Mouse (Mus musculus) lung, embryonic 14.5 days (tissue): Measurements from ENCODE around the gene Cdhr3. TPM values are rescaled to one million over a fixed set of nuclear protein-coding genes. Genes with fewer than 3 reads are reported as not detected.

Experiments used
- ATAC-seq: fragments of 200-750 bp; cut with Nextera tagmentation; 2 replicates; pipeline ENCODE4 v1.8.0; 2017; ENCODE audit warnings: mild to moderate bottlenecking, moderate TSS enrichment, moderate library complexity; ENCODE audit not compliant: insufficient read depth
- DNase-seq: peaks from one replicate; pipeline ENCODE4 v3.0.0-alpha.2; 2015
- H3K27ac ChIP-seq: fragments of 300-500 bp; sonication (generic); 2 replicates; pipeline ENCODE4 v1.5.1; 2014; ENCODE audit warnings: low read depth, mild to moderate bottlenecking, moderate library complexity
- H3K27me3 ChIP-seq: fragments of 300-500 bp; sonication (generic); 2 replicates; pipeline ENCODE4 v1.6.1; 2014; ENCODE audit warnings: low read length, control low read depth; ENCODE audit not compliant: insufficient read depth
- H3K36me3 ChIP-seq: fragments of 300-500 bp; sonication (generic); 2 replicates; pipeline ENCODE4 v1.6.1; 2014; ENCODE audit warnings: control low read depth; ENCODE audit not compliant: insufficient read depth
- H3K4me1 ChIP-seq: fragments of 300-500 bp; sonication (generic); 2 replicates; pipeline ENCODE4 v1.6.1; 2014; ENCODE audit warnings: antibody characterized with exemption, control low read depth; ENCODE audit not compliant: insufficient read depth
- H3K4me2 ChIP-seq: fragments of 300-500 bp; sonication (generic); 2 replicates; pipeline ENCODE4 v1.6.1; 2014; ENCODE audit warnings: mild to moderate bottlenecking
- H3K4me3 ChIP-seq: fragments of 300-500 bp; sonication (generic); 2 replicates; pipeline ENCODE4 v1.5.1; 2014; ENCODE audit warnings: low read depth, low read length
- H3K9ac ChIP-seq: fragments of 300-500 bp; sonication (generic); 2 replicates; pipeline ENCODE4 v1.6.1; 2014
- H3K9me3 ChIP-seq: fragments of 300-500 bp; sonication (generic); 2 replicates; pipeline ENCODE4 v1.6.1; 2016; ENCODE audit warnings: low read depth, low read length, control low read depth
- CTCF ChIP-seq: IDR thresholded peaks from 2 replicates; pipeline ENCODE4 v1.5.1; 2016; ENCODE audit warnings: antibody characterized with exemption, low read depth
- WGBS: fragments of 180-500 bp; shearing (Covaris S2); extraction: QIAGEN DNeasy Blood & Tissue Kit; methylation state at CpG from one replicate; pipeline ENCODE4 v1.1.7; 2014; 5-methylcytosine and 5-hydroxymethylcytosine counted together
- polyA plus RNA-seq: library from polyadenylated mRNA; unstranded; fragments of >200 nt; fragmentation: Nextera tagmentation; extraction: Ambion mirVana; gene quantifications from 2 replicates; pipeline ENCODE4 v1.2.1, GENCODE M21; 2014

Cdhr3 gene
- polyA plus RNA-seq, 1 experiment from 2014 or later: not detected

- H3K36me3 ChIP-seq: no peaks in the 10 kb centered on the region
- H3K4me2 ChIP-seq: no peak overlapping the region
- no peak overlapping the region for H3K4me3 ChIP-seq
- H3K27ac ChIP-seq: no peak overlapping the region
- H3K9ac ChIP-seq: no peak overlapping the region
- no peaks in the 10 kb centered on the region for H3K9me3 ChIP-seq
- ATAC-seq (no peak), DNase-seq (no peak)
- TF ChIP-seq CTCF: no peak
- H3K27me3 ChIP-seq: no peaks in the 10 kb centered on the region
- 0 out of 2 replicates have a peak, but pooled peaks cover 3% of the 10 kb centered on the region for H3K4me1 ChIP-seq
- WGBS: 48% methylated on average over 8 of the region's 8 CpGs
Measured at GRCm38 (mm10) chr12:33061651-33062050, 31.0 kb downstream of the Cdhr3 start.

- DNase-seq (peak; percentile 67), ATAC-seq (peak; percentile 84; the same call in 1 of the 2 replicates)
- peak overlapping the region; percentile 61 for H3K4me2 ChIP-seq
- H3K27ac ChIP-seq: no peak overlapping the region
- H3K9ac ChIP-seq: peak overlapping the region; percentile 20; the same call in 1 of the 2 replicates
- 0 out of 2 replicates have a peak, but pooled peaks cover 3% of the 10 kb centered on the region for H3K4me1 ChIP-seq
- no peaks in the 10 kb centered on the region for H3K36me3 ChIP-seq
- H3K4me3 ChIP-seq: peak overlapping the region; percentile 19; the same call in 1 of the 2 replicates
- H3K27me3 ChIP-seq: no peaks in the 10 kb centered on the region
- 16% methylated on average over 19 of the region's 19 CpGs for WGBS
- peak; percentile 57 for TF ChIP-seq CTCF
- no peaks in the 10 kb centered on the region for H3K9me3 ChIP-seq
Measured at GRCm38 (mm10) chr12:33057231-33058048, 35.2 kb downstream of the Cdhr3 start.

GRCm38 (mm10) chr12:33056574-33056973 lies 36.1 kb downstream of the Cdhr3 start:
- H3K4me1 ChIP-seq: 0 out of 2 replicates have a peak, but pooled peaks cover 3% of the 10 kb centered on the region
- H3K4me3 ChIP-seq: no peak overlapping the region
- no peak overlapping the region for H3K27ac ChIP-seq
- H3K9ac ChIP-seq: no peak overlapping the region
- WGBS: 57% methylated on average over 3 of the region's 3 CpGs
- DNase-seq (no peak), ATAC-seq (no peak)
- H3K9me3 ChIP-seq: no peaks in the 10 kb centered on the region
- TF ChIP-seq CTCF: no peak
- no peak overlapping the region for H3K4me2 ChIP-seq
- no peaks in the 10 kb centered on the region for H3K36me3 ChIP-seq
- H3K27me3 ChIP-seq: no peaks in the 10 kb centered on the region

GRCm38 (mm10) chr12:33056074-33056473 lies 36.6 kb downstream of the Cdhr3 start:
- Histone ChIP-seq H3K4me3 (no peak overlapping the region), H3K4me1 (0 out of 2 replicates have a peak, but pooled peaks cover 3% of the 10 kb centered on the region), H3K27me3 (no peaks in the 10 kb centered on the region), H3K9me3 (no peaks in the 10 kb centered on the region), H3K4me2 (no peak overlapping the region), H3K27ac (no peak overlapping the region), H3K9ac (no peak overlapping the region), H3K36me3 (no peaks in the 10 kb centered on the region)
- no peak for TF ChIP-seq CTCF
- 63% methylated on average over 6 of the region's 6 CpGs for WGBS
- DNase-seq (peak; percentile 19), ATAC-seq (no peak)

GRCm38 (mm10) chr12:33053746-33054145 lies 38.9 kb downstream of the Cdhr3 start:
- no peak for ATAC-seq
- Histone ChIP-seq H3K4me1 (0 out of 2 replicates have a peak, but pooled peaks cover 3% of the 10 kb centered on the region), H3K9ac (no peak overlapping the region), H3K36me3 (no peaks in the 10 kb centered on the region), H3K9me3 (no peaks in the 10 kb centered on the region), H3K4me3 (no peak overlapping the region), H3K4me2 (no peak overlapping the region), H3K27ac (no peak overlapping the region), H3K27me3 (no peaks in the 10 kb centered on the region)
- TF ChIP-seq CTCF: no peak
- 61% methylated on average over 13 of the region's 13 CpGs for WGBS
- DNase-seq: no peak

- no peaks in the 10 kb centered on the region for H3K36me3 ChIP-seq
- H3K27me3 ChIP-seq: no peaks in the 10 kb centered on the region
- H3K9ac ChIP-seq: no peak overlapping the region
- TF ChIP-seq CTCF: no peak
- WGBS: 66% methylated on average over 9 of the region's 9 CpGs
- ATAC-seq: no peak
- no peak overlapping the region for H3K4me3 ChIP-seq
- H3K4me2 ChIP-seq: no peak overlapping the region
- H3K9me3 ChIP-seq: no peaks in the 10 kb centered on the region
- 0 out of 2 replicates have a peak, but pooled peaks cover 3% of the 10 kb centered on the region for H3K4me1 ChIP-seq
- no peak overlapping the region for H3K27ac ChIP-seq
- no peak for DNase-seq
Measured at GRCm38 (mm10) chr12:33053311-33053710, 39.4 kb downstream of the Cdhr3 start.

- H3K9me3 ChIP-seq: no peaks in the 10 kb centered on the region
- DNase-seq (no peak), ATAC-seq (no peak)
- TF ChIP-seq CTCF: no peak
- H3K4me2 ChIP-seq: no peak overlapping the region
- H3K27me3 ChIP-seq: no peaks in the 10 kb centered on the region
- H3K4me1 ChIP-seq: 0 out of 2 replicates have a peak, but pooled peaks cover 6% of the 10 kb centered on the region
- no peaks in the 10 kb centered on the region for H3K36me3 ChIP-seq
- WGBS: 71% methylated on average over 3 of the region's 3 CpGs
- no peak overlapping the region for H3K27ac ChIP-seq
- no peak overlapping the region for H3K4me3 ChIP-seq
- H3K9ac ChIP-seq: no peak overlapping the region
Measured at GRCm38 (mm10) chr12:33048391-33048790, 44.3 kb downstream of the Cdhr3 start.
